Mouse (Mus musculus): ENCODE data around the gene Vezt.

GRCm38 (mm10) chr10:93932861-93933260 lies 102.8 kb downstream of the Vezt start:
- TF ChIP-seq POLR2A (IDR thresholded peaks at IDR 0.05; ENCODE audit: insufficient read length, low read depth) (no peak), TCF12 (IDR thresholded peaks at IDR 0.05; ENCODE audit: insufficient read depth, poor library complexity, severe bottlenecking) (peak; percentile 79), CEBPB (IDR thresholded peaks at IDR 0.05; ENCODE audit: insufficient read depth, poor library complexity, severe bottlenecking) (no peak), POLR2AphosphoS2 (IDR thresholded peaks at IDR 0.05; ENCODE audit: insufficient read length, low read depth) (no peak), MYOD1 (IDR thresholded peaks at IDR 0.05; ENCODE audit: control insufficient read depth in 1 of 3, insufficient read length in 2 of 3, low read depth in 2 of 3) (peak; percentile 70 to 90 (median 86)), E2F4 (IDR thresholded peaks at IDR 0.05; ENCODE audit: insufficient read depth) (no peak), MAX (IDR thresholded peaks at IDR 0.05; ENCODE audit: low read depth) (no peak), SRF (IDR thresholded peaks at IDR 0.05; ENCODE audit: control insufficient read depth, insufficient read length, low read depth) (no peak), TCF3 (IDR thresholded peaks at IDR 0.05; ENCODE audit: insufficient read length, low read depth) (peak; percentile 65)

All from myocyte (in vitro differentiated cells).